Mouse (Mus musculus): Measurements from ENCODE around the gene Dnajb5. TPM values are rescaled to one million over a fixed set of nuclear protein-coding genes. Genes with fewer than 3 reads are reported as not detected.

The Dnajb5 gene
- polyA plus RNA-seq, 1 experiment from 2014 or later = 7.5 TPM

- ATAC-seq (ENCODE audit: low FRiP score, low TSS enrichment) = no peak
- 0 out of 2 replicates have a peak, but pooled peaks cover 8% of the 10 kb centered on the region for H3K4me1 ChIP-seq (ENCODE audit: insufficient read depth, low read length)
- H3K4me3 ChIP-seq (ENCODE audit: low read length) = no peak overlapping the region
- H3K27me3 ChIP-seq (ENCODE audit: insufficient read depth, low read length) = no peaks in the 10 kb centered on the region
- H3K9me3 ChIP-seq (ENCODE audit: low read length) = no peaks in the 10 kb centered on the region
- H3K4me2 ChIP-seq (replicated peaks; ENCODE audit: low read depth, low read length) = no peak overlapping the region
- H3K36me3 ChIP-seq (ENCODE audit: insufficient read depth, low read length) = 0 out of 2 replicates have a peak, but pooled peaks cover 7% of the 10 kb centered on the region
- no peak overlapping the region for H3K27ac ChIP-seq (ENCODE audit: low read length)
- no peak overlapping the region for H3K9ac ChIP-seq (replicated peaks; ENCODE audit: low read length)
- 89% methylated on average over 8 of the region's 8 CpGs for WGBS
Measured at GRCm38 (mm10) chr4:42957979-42958378, 8.4 kb downstream of the Dnajb5 start.

- no peaks in the 10 kb centered on the region for H3K9me3 ChIP-seq (ENCODE audit: low read length)
- ATAC-seq (ENCODE audit: low FRiP score, low TSS enrichment) = no peak
- no peak overlapping the region for H3K4me3 ChIP-seq (ENCODE audit: low read length)
- no peaks in the 10 kb centered on the region for H3K27me3 ChIP-seq (ENCODE audit: insufficient read depth, low read length)
- H3K36me3 ChIP-seq (ENCODE audit: insufficient read depth, low read length) = 0 out of 2 replicates have a peak, but pooled peaks cover 7% of the 10 kb centered on the region
- 0 out of 2 replicates have a peak, but pooled peaks cover 4% of the 10 kb centered on the region for H3K4me1 ChIP-seq (ENCODE audit: insufficient read depth, low read length)
- H3K27ac ChIP-seq (ENCODE audit: low read length) = no peak overlapping the region
- no peak overlapping the region for H3K9ac ChIP-seq (replicated peaks; ENCODE audit: low read length)
- H3K4me2 ChIP-seq (replicated peaks; ENCODE audit: low read depth, low read length) = no peak overlapping the region
- 60% methylated on average over 8 of the region's 8 CpGs for WGBS
Measured at GRCm38 (mm10) chr4:42958942-42959341, 9.3 kb downstream of the Dnajb5 start.

GRCm38 (mm10) chr4:42959382-42959781 is 9.8 kb downstream of the Dnajb5 start:
- Histone ChIP-seq H3K9ac (replicated peaks; ENCODE audit: low read length) (no peak overlapping the region), H3K27me3 (ENCODE audit: insufficient read depth, low read length) (no peaks in the 10 kb centered on the region), H3K4me2 (replicated peaks; ENCODE audit: low read depth, low read length) (no peak overlapping the region), H3K4me1 (ENCODE audit: insufficient read depth, low read length) (0 out of 2 replicates have a peak, but pooled peaks cover under 1% of the 10 kb centered on the region), H3K27ac (ENCODE audit: low read length) (no peak overlapping the region), H3K4me3 (ENCODE audit: low read length) (no peak overlapping the region), H3K9me3 (ENCODE audit: low read length) (no peaks in the 10 kb centered on the region), H3K36me3 (ENCODE audit: insufficient read depth, low read length) (0 out of 2 replicates have a peak, but pooled peaks cover 7% of the 10 kb centered on the region)
- ATAC-seq (ENCODE audit: low FRiP score, low TSS enrichment) = no peak
- WGBS = 53% methylated on average over 4 of the region's 4 CpGs

GRCm38 (mm10) chr4:42961592-42961991 is 12.0 kb downstream of the Dnajb5 start:
- H3K27ac ChIP-seq (ENCODE audit: low read length) = no peak overlapping the region
- H3K27me3 ChIP-seq (ENCODE audit: insufficient read depth, low read length) = no peaks in the 10 kb centered on the region
- 0 out of 2 replicates have a peak, but pooled peaks cover 7% of the 10 kb centered on the region for H3K36me3 ChIP-seq (ENCODE audit: insufficient read depth, low read length)
- no peaks in the 10 kb centered on the region for H3K9me3 ChIP-seq (ENCODE audit: low read length)
- WGBS = 39% methylated on average over 4 of the region's 4 CpGs
- ATAC-seq (ENCODE audit: low FRiP score, low TSS enrichment) = no peak
- H3K4me3 ChIP-seq (ENCODE audit: low read length) = no peak overlapping the region
- no peak overlapping the region for H3K4me2 ChIP-seq (replicated peaks; ENCODE audit: low read depth, low read length)
- no peak overlapping the region for H3K9ac ChIP-seq (replicated peaks; ENCODE audit: low read length)
- H3K4me1 ChIP-seq (ENCODE audit: insufficient read depth, low read length) = peaks cover 6% of the 10 kb centered on the region

- H3K27ac ChIP-seq (ENCODE audit: low read length) = no peak overlapping the region
- WGBS = 96% methylated on average over 2 of the region's 2 CpGs
- H3K27me3 ChIP-seq (ENCODE audit: insufficient read depth, low read length) = no peaks in the 10 kb centered on the region
- peaks cover 6% of the 10 kb centered on the region for H3K4me1 ChIP-seq (ENCODE audit: insufficient read depth, low read length)
- no peak overlapping the region for H3K9ac ChIP-seq (replicated peaks; ENCODE audit: low read length)
- no peak for ATAC-seq (ENCODE audit: low FRiP score, low TSS enrichment)
- H3K4me3 ChIP-seq (ENCODE audit: low read length) = no peak overlapping the region
- no peaks in the 10 kb centered on the region for H3K36me3 ChIP-seq (ENCODE audit: insufficient read depth, low read length)
- H3K9me3 ChIP-seq (ENCODE audit: low read length) = no peaks in the 10 kb centered on the region
- no peak overlapping the region for H3K4me2 ChIP-seq (replicated peaks; ENCODE audit: low read depth, low read length)
Measured at GRCm38 (mm10) chr4:42963480-42963879, 13.9 kb downstream of the Dnajb5 start.

DNA sequence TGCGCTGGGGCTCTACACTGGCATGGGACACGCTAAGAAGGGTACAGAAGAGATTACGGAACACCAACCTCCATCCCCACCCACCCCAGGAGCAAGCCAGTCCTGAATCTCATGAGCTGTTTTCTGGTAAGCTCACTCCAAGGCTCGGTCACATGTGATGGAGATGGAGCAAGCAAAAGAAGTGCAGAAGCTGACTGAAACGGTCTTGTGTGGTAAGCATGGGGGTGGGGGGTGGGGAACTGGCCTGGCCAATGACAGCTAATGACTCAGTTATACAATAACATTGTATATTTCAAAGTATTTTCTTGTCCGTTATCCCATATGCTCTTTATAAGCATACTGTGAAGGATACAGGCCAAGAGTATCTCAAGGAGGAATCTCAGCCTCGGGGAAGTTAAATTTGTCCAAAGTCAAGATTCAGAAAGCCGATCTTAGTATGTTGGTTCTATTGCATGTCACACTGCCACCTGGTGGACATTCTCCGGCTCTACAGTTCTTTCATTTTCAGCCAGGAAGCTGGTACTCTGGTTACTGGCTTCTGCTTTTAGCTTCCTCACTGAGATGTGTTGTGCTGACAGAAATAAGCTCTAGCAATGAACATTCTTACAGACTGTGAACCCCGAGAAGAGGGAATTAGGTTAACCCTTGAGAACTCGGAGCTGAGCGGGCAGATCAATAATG is 15.6 kb downstream of the Dnajb5 start:
- 20% methylated on average over 12 of the region's 12 CpGs for WGBS
- no peaks in the 10 kb centered on the region for H3K27me3 ChIP-seq (ENCODE audit: insufficient read depth, low read length)
- peak overlapping the region; percentile 13; the same call in 1 of the 2 replicates for H3K4me3 ChIP-seq (ENCODE audit: low read length)
- H3K9me3 ChIP-seq (ENCODE audit: low read length) = no peaks in the 10 kb centered on the region
- no peak overlapping the region for H3K9ac ChIP-seq (replicated peaks; ENCODE audit: low read length)
- H3K4me2 ChIP-seq (replicated peaks; ENCODE audit: low read depth, low read length) = peak overlapping the region; percentile 43
- H3K27ac ChIP-seq (ENCODE audit: low read length) = no peak overlapping the region
- H3K36me3 ChIP-seq (ENCODE audit: insufficient read depth, low read length) = no peaks in the 10 kb centered on the region
- no peak for ATAC-seq (ENCODE audit: low FRiP score, low TSS enrichment)
- peaks cover 6% of the 10 kb centered on the region for H3K4me1 ChIP-seq (ENCODE audit: insufficient read depth, low read length)

GRCm38 (mm10) chr4:42969304-42969703 is 19.7 kb downstream of the Dnajb5 start, which contains the start of gene 1700022I11Rik:
Gene 1700022I11Rik (plus strand): TSS chr4:42969604.
- no peaks in the 10 kb centered on the region for H3K36me3 ChIP-seq (ENCODE audit: insufficient read depth, low read length)
- H3K27ac ChIP-seq (ENCODE audit: low read length) = no peak within 1 kb of the TSS
- H3K4me1 ChIP-seq (ENCODE audit: insufficient read depth, low read length) = peaks cover 6% of the 10 kb centered on the region
- ATAC-seq (ENCODE audit: low FRiP score, low TSS enrichment) = no peak
- 89% methylated on average over 4 of the region's 4 CpGs for WGBS
- H3K4me2 ChIP-seq (replicated peaks; ENCODE audit: low read depth, low read length) = no peak within 1 kb of the TSS
- no peak within 1 kb of the TSS for H3K9ac ChIP-seq (replicated peaks; ENCODE audit: low read length)
- no peaks in the 10 kb centered on the region for H3K27me3 ChIP-seq (ENCODE audit: insufficient read depth, low read length)
- H3K9me3 ChIP-seq (ENCODE audit: low read length) = no peaks in the 10 kb centered on the region
- no peak within 1 kb of the TSS for H3K4me3 ChIP-seq (ENCODE audit: low read length)

DNA sequence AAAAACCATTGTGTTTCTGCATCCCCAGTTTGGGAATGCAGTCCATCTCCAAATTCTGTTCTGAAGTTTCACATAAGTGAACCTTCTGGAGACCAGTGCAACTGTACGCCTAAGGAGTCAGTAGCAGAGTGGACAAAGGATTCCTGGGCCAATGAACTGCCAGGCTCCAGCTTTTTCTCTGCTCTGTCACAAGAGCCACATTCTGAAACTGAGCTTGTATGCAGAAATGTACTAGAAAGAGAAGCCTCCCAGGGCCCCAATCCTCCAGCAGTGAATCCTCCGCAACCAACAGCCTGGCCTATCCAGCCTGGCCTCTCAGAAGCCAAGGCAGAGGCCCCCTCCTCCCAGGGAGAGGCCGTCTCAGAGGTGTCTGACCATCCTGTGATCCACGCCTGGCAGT is 23.3 kb downstream of the Dnajb5 start:
- no peak overlapping the region for H3K27ac ChIP-seq (ENCODE audit: low read length)
- no peaks in the 10 kb centered on the region for H3K27me3 ChIP-seq (ENCODE audit: insufficient read depth, low read length)
- H3K9ac ChIP-seq (replicated peaks; ENCODE audit: low read length) = no peak overlapping the region
- 51% methylated on average over 4 of the region's 4 CpGs for WGBS
- H3K4me2 ChIP-seq (replicated peaks; ENCODE audit: low read depth, low read length) = no peak overlapping the region
- 0 out of 2 replicates have a peak, but pooled peaks cover 8% of the 10 kb centered on the region for H3K36me3 ChIP-seq (ENCODE audit: insufficient read depth, low read length)
- H3K9me3 ChIP-seq (ENCODE audit: low read length) = no peaks in the 10 kb centered on the region
- H3K4me1 ChIP-seq (ENCODE audit: insufficient read depth, low read length) = no peaks in the 10 kb centered on the region
- ATAC-seq (ENCODE audit: low FRiP score, low TSS enrichment) = no peak
- no peak overlapping the region for H3K4me3 ChIP-seq (ENCODE audit: low read length)

GRCm38 (mm10) chr4:42973868-42974267 is 24.3 kb downstream of the Dnajb5 start:
- ATAC-seq (ENCODE audit: low FRiP score, low TSS enrichment) = no peak
- 82% methylated on average over 5 of the region's 5 CpGs for WGBS

GRCm38 (mm10) chr4:42978062-42978461 is 28.4 kb downstream of the Dnajb5 start:
- Histone ChIP-seq H3K9ac (replicated peaks; ENCODE audit: low read length) (no peak overlapping the region), H3K4me3 (ENCODE audit: low read length) (no peak overlapping the region), H3K4me1 (ENCODE audit: insufficient read depth, low read length) (no peaks in the 10 kb centered on the region), H3K9me3 (ENCODE audit: low read length) (no peaks in the 10 kb centered on the region), H3K36me3 (ENCODE audit: insufficient read depth, low read length) (peaks cover 45% of the 10 kb centered on the region), H3K4me2 (replicated peaks; ENCODE audit: low read depth, low read length) (no peak overlapping the region), H3K27ac (ENCODE audit: low read length) (no peak overlapping the region), H3K27me3 (ENCODE audit: insufficient read depth, low read length) (no peaks in the 10 kb centered on the region)
- no peak for ATAC-seq (ENCODE audit: low FRiP score, low TSS enrichment)
- WGBS = 93% methylated on average over 4 of the region's 4 CpGs

More at GRCm38 (mm10) chr4:42973868-42974267, 24.3 kb downstream of the Dnajb5 start:
- H3K4me2 ChIP-seq (replicated peaks; ENCODE audit: low read depth, low read length) = no peak overlapping the region
- H3K27me3 ChIP-seq (ENCODE audit: insufficient read depth, low read length) = no peaks in the 10 kb centered on the region
- H3K36me3 ChIP-seq (ENCODE audit: insufficient read depth, low read length) = peaks cover 17% of the 10 kb centered on the region
- no peak overlapping the region for H3K4me3 ChIP-seq (ENCODE audit: low read length)
- H3K27ac ChIP-seq (ENCODE audit: low read length) = no peak overlapping the region
- no peaks in the 10 kb centered on the region for H3K9me3 ChIP-seq (ENCODE audit: low read length)
- H3K9ac ChIP-seq (replicated peaks; ENCODE audit: low read length) = no peak overlapping the region
- no peaks in the 10 kb centered on the region for H3K4me1 ChIP-seq (ENCODE audit: insufficient read depth, low read length)

All from kidney, embryonic 16.5 days (tissue).